Mouse (Mus musculus) heart, postnatal 0 days (tissue): Measurements from ENCODE around the gene Cdk17. TPM values are rescaled to one million over a fixed set of nuclear protein-coding genes. Genes with fewer than 3 reads are reported as not detected.

Experiments
- ATAC-seq: fragments of 200-750 bp; cut with Nextera tagmentation; 2 replicates; pipeline ENCODE4 v1.8.0; 2017; ENCODE audit warnings: low read depth, moderate number of reproducible peaks, moderate library complexity; ENCODE audit not compliant: insufficient read depth
- DNase-seq: peaks from one replicate; pipeline ENCODE4 v3.0.0-alpha.2; 2016; ENCODE audit warnings: low spot score
- H3K27ac ChIP-seq: fragments of 300-500 bp; sonication (generic); 2 replicates; pipeline ENCODE4 v1.5.1; 2014; ENCODE audit warnings: low read depth, mild to moderate bottlenecking
- H3K27me3 ChIP-seq: fragments of 300-500 bp; sonication (generic); 2 replicates; pipeline ENCODE4 v1.6.1; 2014; ENCODE audit warnings: low read length, mixed read lengths; ENCODE audit not compliant: control insufficient read depth, insufficient read depth
- H3K36me3 ChIP-seq: fragments of 300-500 bp; sonication (generic); replicated peaks from 2 replicates; pipeline ENCODE4 v1.6.1; 2014; ENCODE audit warnings: low read length, mixed read lengths; ENCODE audit not compliant: control insufficient read depth, insufficient read depth
- H3K4me1 ChIP-seq: fragments of 300-500 bp; sonication (generic); 2 replicates; pipeline ENCODE4 v1.6.1; 2014; ENCODE audit warnings: antibody characterized with exemption; ENCODE audit not compliant: control insufficient read depth, insufficient read depth
- H3K4me2 ChIP-seq: fragments of 300-500 bp; sonication (generic); 2 replicates; pipeline ENCODE4 v1.6.1; 2014; ENCODE audit warnings: low read depth, mild to moderate bottlenecking, low read length, moderate library complexity
- H3K4me3 ChIP-seq: fragments of 300-500 bp; sonication (generic); 2 replicates; pipeline ENCODE4 v1.5.1; 2014; ENCODE audit warnings: low read depth, low read length
- H3K9ac ChIP-seq: fragments of 300-500 bp; sonication (generic); replicated peaks from 2 replicates; pipeline ENCODE4 v1.6.1; 2014; ENCODE audit warnings: low read depth, low read length, mixed read lengths
- H3K9me3 ChIP-seq: fragments of 300-500 bp; sonication (generic); replicated peaks from 2 replicates; pipeline ENCODE4 v1.6.1; 2016; ENCODE audit warnings: low read length; ENCODE audit not compliant: control insufficient read depth
- CTCF ChIP-seq: IDR thresholded peaks from 2 replicates; pipeline ENCODE4 v1.5.1; 2016; ENCODE audit warnings: antibody characterized with exemption, control low read depth, low read depth
- EP300 ChIP-seq: IDR thresholded peaks from 2 replicates; pipeline ENCODE4 v1.6.1; 2016; ENCODE audit warnings: antibody characterized with exemption, low read depth
- WGBS: fragments of 180-500 bp; shearing (Covaris S2); extraction: QIAGEN DNeasy Blood & Tissue Kit; methylation state at CpG from one replicate; pipeline ENCODE4 v1.1.7; 2014; 5-methylcytosine and 5-hydroxymethylcytosine counted together
- polyA plus RNA-seq: library from polyadenylated mRNA; unstranded; fragments of >200 nt; fragmentation: Nextera tagmentation; extraction: Ambion mirVana; gene quantifications from 2 replicates; pipeline ENCODE4 v1.2.1, GENCODE M21; 2015
- total RNA-seq: library from RNA; depleted of rRNA; stranded (reverse); fragments of >200 nt; gene quantifications from 2 replicates; pipeline ENCODE4 v1.2.3, GENCODE M21; 2014; ENCODE audit warnings: low replicate concordance

Gene Cdk17
- total and polyA plus RNA-seq, 2 experiments from 2014 or later: 12.3 to 40.2 TPM

DNA sequence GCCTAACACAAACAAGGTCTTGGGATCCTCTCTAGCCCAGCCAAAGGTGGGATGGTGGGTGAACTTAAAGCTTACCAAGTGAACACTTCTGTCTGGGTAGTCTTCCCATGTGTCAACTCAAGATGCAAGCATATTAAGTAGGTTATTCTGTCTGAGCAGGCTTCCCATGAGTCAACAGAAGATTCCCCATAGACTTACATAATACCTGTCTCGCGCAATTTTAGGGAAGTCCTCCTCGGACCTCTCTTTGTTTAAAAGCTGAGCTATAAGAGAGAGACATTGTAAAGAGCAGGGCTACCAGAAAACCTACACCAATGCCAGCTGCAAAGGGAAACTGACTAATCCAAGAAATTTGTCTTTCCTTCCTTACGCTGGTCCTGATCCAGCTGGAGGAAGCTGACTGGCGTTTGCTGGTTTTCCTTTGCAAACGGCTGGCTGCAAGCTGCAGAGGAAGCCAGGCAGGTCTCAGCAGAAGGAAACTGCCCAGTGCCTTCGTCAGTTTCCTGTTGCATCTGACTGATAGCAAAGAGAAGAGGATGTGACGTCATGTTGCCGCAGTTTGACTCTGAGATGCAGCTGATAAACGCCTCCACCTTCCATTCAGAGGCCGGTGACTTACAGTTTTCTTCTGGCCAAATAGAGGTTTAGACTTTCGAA, 36.6 kb upstream of the Cdk17 start:
- Histone ChIP-seq H3K4me3 (peak overlapping the region; percentile 27), H3K27me3 (no peaks in the 10 kb centered on the region), H3K9ac (peak overlapping the region; percentile 20; the same call in 1 of the 2 replicates), H3K4me2 (peak overlapping the region; percentile 47), H3K4me1 (no peaks in the 10 kb centered on the region), H3K27ac (peak overlapping the region; percentile 86), H3K36me3 (no peaks in the 10 kb centered on the region), H3K9me3 (no peaks in the 10 kb centered on the region)
- DNase-seq (peak; percentile 76), ATAC-seq (peak; percentile 86)
- no peak for TF ChIP-seq CTCF
- TF ChIP-seq EP300: peak; percentile 96
- 45% methylated on average over 12 of the region's 12 CpGs for WGBS

DNA sequence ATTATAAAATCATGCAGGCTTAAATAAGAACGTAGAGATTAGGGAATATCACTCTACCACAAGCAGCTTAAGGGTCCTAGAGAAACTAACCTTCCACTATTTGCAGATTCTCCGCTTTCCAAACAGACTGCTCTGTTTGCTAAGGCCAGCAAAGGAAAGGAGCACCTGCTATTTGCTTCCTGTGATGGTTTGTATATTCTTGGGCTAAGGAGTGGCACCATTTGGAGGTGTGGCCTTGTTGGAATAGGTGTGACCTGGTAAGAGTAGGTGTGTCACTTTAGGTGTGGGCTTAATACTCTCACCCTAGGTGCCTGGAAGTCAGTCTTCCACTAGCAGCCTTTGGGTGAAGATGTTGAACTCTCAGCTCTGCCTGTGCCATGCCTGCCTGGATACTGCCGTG, 34.6 kb upstream of the Cdk17 start:
- Histone ChIP-seq H3K36me3 (no peaks in the 10 kb centered on the region), H3K4me3 (no peak overlapping the region), H3K9ac (no peak overlapping the region), H3K9me3 (no peaks in the 10 kb centered on the region), H3K27ac (no peak overlapping the region), H3K27me3 (no peaks in the 10 kb centered on the region), H3K4me1 (no peaks in the 10 kb centered on the region), H3K4me2 (no peak overlapping the region)
- no peak for ATAC-seq
- no peak for TF ChIP-seq CTCF
- no peak for TF ChIP-seq EP300
- WGBS: 77% methylated on average over 3 of the region's 3 CpGs
- DNase-seq: no peak

DNA sequence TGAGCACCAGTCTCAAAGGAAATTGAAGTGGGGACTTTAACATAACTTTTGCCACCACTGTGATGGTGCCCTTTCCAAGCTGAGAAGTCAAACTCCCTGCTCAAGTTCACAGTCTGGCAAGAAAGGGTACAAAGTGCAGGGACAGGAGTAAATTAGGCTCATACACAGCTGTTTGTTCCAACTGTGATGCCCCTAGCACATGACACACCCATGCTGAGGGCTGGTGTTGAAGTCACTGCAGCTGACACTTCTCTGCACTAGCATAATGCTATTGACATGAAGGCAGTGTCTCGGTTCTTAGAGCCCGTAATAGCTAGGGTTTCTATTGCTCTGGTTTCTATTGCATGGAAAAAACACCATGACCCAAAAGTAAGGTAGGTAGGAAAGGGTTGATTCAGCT, 32.1 kb upstream of the Cdk17 start:
- TF ChIP-seq EP300 (no peak), CTCF (no peak)
- DNase-seq (no peak), ATAC-seq (no peak)
- no peak overlapping the region for H3K4me2 ChIP-seq
- no peaks in the 10 kb centered on the region for H3K4me1 ChIP-seq
- WGBS: 69% methylated on average over 2 of the region's 2 CpGs
- no peak overlapping the region for H3K4me3 ChIP-seq
- no peak overlapping the region for H3K27ac ChIP-seq
- no peak overlapping the region for H3K9ac ChIP-seq
- no peaks in the 10 kb centered on the region for H3K27me3 ChIP-seq
- H3K9me3 ChIP-seq: no peaks in the 10 kb centered on the region
- no peaks in the 10 kb centered on the region for H3K36me3 ChIP-seq

DNA sequence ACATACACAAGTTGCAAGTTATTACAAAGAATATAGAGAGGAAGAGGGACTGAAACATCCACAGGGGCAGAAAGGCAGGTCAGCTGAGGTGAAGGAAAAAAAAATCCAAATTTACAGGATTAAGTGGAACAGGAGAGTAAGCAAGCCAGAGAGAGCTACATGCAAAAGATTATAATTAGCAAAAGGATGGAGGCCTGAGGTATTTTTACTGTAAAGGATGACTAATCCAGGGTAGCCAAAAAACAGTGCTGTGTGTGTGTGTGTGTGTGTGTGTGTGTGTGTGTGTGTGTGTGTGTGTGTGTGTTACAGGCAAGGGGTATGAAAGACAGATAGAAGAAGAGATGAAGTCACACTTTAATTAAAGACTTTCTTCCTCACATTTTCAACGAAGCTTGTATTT, 31.3 kb upstream of the Cdk17 start:
- H3K27me3 ChIP-seq: no peaks in the 10 kb centered on the region
- H3K36me3 ChIP-seq: no peaks in the 10 kb centered on the region
- no peak overlapping the region for H3K4me2 ChIP-seq
- 49% methylated on average over 1 of the region's 1 CpGs for WGBS
- no peak for TF ChIP-seq CTCF
- TF ChIP-seq EP300: no peak
- no peak for ATAC-seq
- no peak overlapping the region for H3K4me3 ChIP-seq
- H3K27ac ChIP-seq: no peak overlapping the region
- no peak overlapping the region for H3K9ac ChIP-seq
- H3K4me1 ChIP-seq: no peaks in the 10 kb centered on the region
- DNase-seq: no peak
- no peaks in the 10 kb centered on the region for H3K9me3 ChIP-seq

DNA sequence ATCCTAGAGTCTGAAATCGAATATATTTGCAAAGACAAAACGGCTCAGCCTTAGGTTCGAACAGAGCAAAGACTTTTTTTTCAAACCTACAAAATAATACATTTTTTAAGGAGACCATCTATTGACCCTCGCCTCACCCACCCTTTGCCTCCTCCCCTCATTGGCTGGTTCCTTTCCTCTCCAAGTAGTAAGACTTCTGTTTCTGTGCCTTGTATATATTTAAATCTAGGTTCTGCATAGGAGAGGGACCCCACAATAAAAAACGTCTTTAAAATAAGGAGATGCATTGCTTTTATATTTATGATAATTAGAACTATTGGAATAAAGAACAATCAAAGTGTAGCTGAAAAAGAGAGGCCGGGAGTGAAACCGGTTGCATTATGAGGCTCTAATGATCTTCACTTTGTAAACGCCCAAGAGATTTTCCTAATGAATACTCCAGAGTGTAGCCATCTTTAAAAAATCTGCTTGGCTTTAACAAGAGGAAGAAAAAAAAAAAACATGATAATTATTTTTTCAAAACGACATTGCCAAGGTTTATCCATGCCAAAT, 30.7 kb upstream of the Cdk17 start:
- DNase-seq (no peak), ATAC-seq (no peak)
- no peak overlapping the region for H3K9ac ChIP-seq
- H3K36me3 ChIP-seq: no peaks in the 10 kb centered on the region
- H3K9me3 ChIP-seq: no peaks in the 10 kb centered on the region
- H3K4me1 ChIP-seq: no peaks in the 10 kb centered on the region
- no peak overlapping the region for H3K4me3 ChIP-seq
- WGBS: 66% methylated on average over 9 of the region's 9 CpGs
- H3K4me2 ChIP-seq: no peak overlapping the region
- TF ChIP-seq EP300: no peak
- TF ChIP-seq CTCF: no peak
- H3K27me3 ChIP-seq: no peaks in the 10 kb centered on the region
- H3K27ac ChIP-seq: no peak overlapping the region

DNA sequence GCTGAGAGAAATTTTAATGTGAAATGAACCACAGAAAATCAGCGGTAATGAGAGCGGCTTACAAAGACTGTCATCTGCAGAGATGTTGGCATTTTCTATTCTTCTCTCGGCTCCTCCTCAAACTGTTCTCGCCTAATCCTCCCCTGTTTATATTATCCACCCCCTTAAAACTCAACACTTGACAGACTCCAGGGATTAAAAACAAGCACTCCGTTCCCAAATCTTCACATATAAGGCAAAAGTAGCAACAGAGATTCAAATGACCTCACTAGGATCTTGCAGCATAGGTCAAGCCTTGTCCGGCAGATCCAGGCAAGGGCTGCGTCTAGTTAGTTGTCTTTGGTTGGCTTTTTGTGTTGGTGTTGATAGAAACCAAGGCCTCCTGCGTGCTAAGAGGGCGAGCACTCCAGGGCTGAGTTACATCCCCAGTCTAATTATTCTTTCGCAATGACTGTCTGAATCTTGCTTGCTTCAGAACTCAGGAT, 30.2 kb upstream of the Cdk17 start:
- Histone ChIP-seq H3K4me3 (no peak overlapping the region), H3K9ac (no peak overlapping the region), H3K9me3 (no peaks in the 10 kb centered on the region), H3K4me2 (no peak overlapping the region), H3K27me3 (no peaks in the 10 kb centered on the region), H3K27ac (no peak overlapping the region), H3K36me3 (no peaks in the 10 kb centered on the region), H3K4me1 (no peaks in the 10 kb centered on the region)
- ATAC-seq: no peak
- 68% methylated on average over 10 of the region's 10 CpGs for WGBS
- DNase-seq: no peak
- no peak for TF ChIP-seq EP300
